Mouse (Mus musculus) hindbrain, postnatal 0 days (tissue): ENCODE measurements at regions not wholly inside any gene's neighbourhood (a gene's known extent, or its start where the extent isn't known, plus 50 kb on each side); places are given as distances from the start of the nearest gene placed in this dataset.

Experiments
- ATAC-seq: fragments of 200-750 bp; cut with Nextera tagmentation; 2 replicates; pipeline ENCODE4 v1.8.0; 2017; ENCODE audit warnings: mild to moderate bottlenecking, moderate TSS enrichment, moderate library complexity
- DNase-seq: peaks from one replicate; pipeline ENCODE4 v3.0.0-alpha.2; 2015; ENCODE audit warnings: low spot score
- H3K27ac ChIP-seq: fragments of 300-500 bp; sonication (generic); 2 replicates; pipeline ENCODE4 v1.5.1; 2014; ENCODE audit warnings: mild to moderate bottlenecking
- H3K27me3 ChIP-seq: fragments of 300-500 bp; sonication (generic); 2 replicates; pipeline ENCODE4 v1.6.1; 2014; ENCODE audit warnings: low read length, mixed read lengths; ENCODE audit not compliant: insufficient read depth
- H3K36me3 ChIP-seq: fragments of 300-500 bp; sonication (generic); 2 replicates; pipeline ENCODE4 v1.6.1; 2014; ENCODE audit warnings: low read length, mixed read lengths; ENCODE audit not compliant: insufficient read depth
- H3K4me1 ChIP-seq: fragments of 300-500 bp; sonication (generic); 2 replicates; pipeline ENCODE4 v1.6.1; 2014; ENCODE audit warnings: antibody characterized with exemption, low read length, mixed read lengths; ENCODE audit not compliant: insufficient read depth
- H3K4me2 ChIP-seq: fragments of 300-500 bp; sonication (generic); 2 replicates; pipeline ENCODE4 v1.6.1; 2014; ENCODE audit warnings: low read depth, mild to moderate bottlenecking, low read length, moderate library complexity, mixed read lengths
- H3K4me3 ChIP-seq: fragments of 300-500 bp; sonication (generic); 2 replicates; pipeline ENCODE4 v1.5.1; 2014; ENCODE audit warnings: low read length
- H3K9ac ChIP-seq: fragments of 300-500 bp; sonication (generic); replicated peaks from 2 replicates; pipeline ENCODE4 v1.6.1; 2014; ENCODE audit warnings: mild to moderate bottlenecking, low read length, moderate library complexity, mixed read lengths
- H3K9me3 ChIP-seq: fragments of 300-500 bp; sonication (generic); 2 replicates; pipeline ENCODE4 v1.6.1; 2016; ENCODE audit warnings: low read length, mixed read lengths
- CTCF ChIP-seq: IDR thresholded peaks from 2 replicates; pipeline ENCODE4 v1.5.1; 2016; ENCODE audit warnings: antibody characterized with exemption, control low read depth, low read depth
- WGBS: fragments of 180-500 bp; shearing (Covaris S2); extraction: QIAGEN DNeasy Blood & Tissue Kit; methylation state at CpG from one replicate; pipeline ENCODE4 v1.1.7; 2014; 5-methylcytosine and 5-hydroxymethylcytosine counted together

GRCm38 (mm10) chr9:33445902-33446301 lies 809.9 kb downstream of the Ets1 start:
- ATAC-seq (no peak), DNase-seq (peak; percentile 19)
- Histone ChIP-seq H3K27me3 (no peaks in the 10 kb centered on the region), H3K27ac (no peak overlapping the region), H3K4me2 (no peak overlapping the region), H3K9ac (no peak overlapping the region), H3K36me3 (no peaks in the 10 kb centered on the region), H3K4me3 (no peak overlapping the region), H3K9me3 (no peaks in the 10 kb centered on the region), H3K4me1 (no peaks in the 10 kb centered on the region)
- no peak for TF ChIP-seq CTCF
- 41% methylated on average over 1 of the region's 1 CpGs for WGBS

GRCm38 (mm10) chr9:33475106-33475505 lies 839.1 kb downstream of the Ets1 start:
- WGBS: 71% methylated on average over 2 of the region's 2 CpGs
- ATAC-seq: no peak

GRCm38 (mm10) chr9:33482845-33483540 lies 847.0 kb downstream of the Ets1 start:
- TF ChIP-seq CTCF: no peak
- Histone ChIP-seq H3K4me2 (no peak overlapping the region), H3K9me3 (no peaks in the 10 kb centered on the region), H3K27ac (no peak overlapping the region), H3K36me3 (no peaks in the 10 kb centered on the region), H3K9ac (no peak overlapping the region), H3K4me1 (no peaks in the 10 kb centered on the region), H3K27me3 (no peaks in the 10 kb centered on the region), H3K4me3 (no peak overlapping the region)
- ATAC-seq (no peak), DNase-seq (no peak)
- WGBS: 76% methylated on average over 5 of the region's 5 CpGs

More at GRCm38 (mm10) chr9:33475106-33475505, 839.1 kb downstream of the Ets1 start:
- H3K36me3 ChIP-seq: no peaks in the 10 kb centered on the region
- no peak for TF ChIP-seq CTCF
- no peaks in the 10 kb centered on the region for H3K27me3 ChIP-seq
- no peaks in the 10 kb centered on the region for H3K9me3 ChIP-seq
- H3K4me2 ChIP-seq: no peak overlapping the region
- no peak for DNase-seq
- H3K4me1 ChIP-seq: no peaks in the 10 kb centered on the region
- H3K9ac ChIP-seq: no peak overlapping the region
- no peak overlapping the region for H3K4me3 ChIP-seq
- no peak overlapping the region for H3K27ac ChIP-seq

GRCm38 (mm10) chr9:33483541-33483846 lies 847.5 kb downstream of the Ets1 start:
- ATAC-seq: no peak
- TF ChIP-seq CTCF: no peak
- Histone ChIP-seq H3K9ac (no peak overlapping the region), H3K4me1 (no peaks in the 10 kb centered on the region), H3K27ac (no peak overlapping the region), H3K9me3 (no peaks in the 10 kb centered on the region), H3K4me2 (no peak overlapping the region), H3K4me3 (no peak overlapping the region), H3K36me3 (no peaks in the 10 kb centered on the region), H3K27me3 (no peaks in the 10 kb centered on the region)
- 91% methylated on average over 2 of the region's 2 CpGs for WGBS
- DNase-seq: no peak

- DNase-seq: peak; percentile 68
- Histone ChIP-seq H3K27me3 (no peaks in the 10 kb centered on the region), H3K4me2 (no peak overlapping the region), H3K36me3 (no peaks in the 10 kb centered on the region), H3K27ac (no peak overlapping the region), H3K9me3 (no peaks in the 10 kb centered on the region), H3K9ac (no peak overlapping the region), H3K4me3 (no peak overlapping the region), H3K4me1 (no peaks in the 10 kb centered on the region)
- TF ChIP-seq CTCF: no peak
- no peak for ATAC-seq
- 48% methylated on average over 1 of the region's 1 CpGs for WGBS
Observed at GRCm38 (mm10) chr9:33533101-33533810, 897.2 kb downstream of the Ets1 start.

- no peak for ATAC-seq
- TF ChIP-seq CTCF: no peak
Observed at GRCm38 (mm10) chr9:33543301-33543700, 907.3 kb downstream of the Ets1 start.

GRCm38 (mm10) chr9:33546126-33546737 lies 910.2 kb downstream of the Ets1 start:
- no peak overlapping the region for H3K4me3 ChIP-seq
- H3K36me3 ChIP-seq: no peaks in the 10 kb centered on the region
- H3K9ac ChIP-seq: no peak overlapping the region
- no peak overlapping the region for H3K4me2 ChIP-seq
- no peaks in the 10 kb centered on the region for H3K4me1 ChIP-seq
- no peaks in the 10 kb centered on the region for H3K9me3 ChIP-seq
- ATAC-seq: no peak
- no peak for TF ChIP-seq CTCF
- H3K27ac ChIP-seq: no peak overlapping the region
- no peak for DNase-seq
- WGBS: 63% methylated on average over 4 of the region's 4 CpGs
- no peaks in the 10 kb centered on the region for H3K27me3 ChIP-seq

More at GRCm38 (mm10) chr9:33543301-33543700, 907.3 kb downstream of the Ets1 start:
- Histone ChIP-seq H3K4me2 (no peak overlapping the region), H3K27me3 (no peaks in the 10 kb centered on the region), H3K27ac (no peak overlapping the region), H3K4me1 (no peaks in the 10 kb centered on the region), H3K9me3 (no peaks in the 10 kb centered on the region), H3K9ac (no peak overlapping the region), H3K36me3 (no peaks in the 10 kb centered on the region), H3K4me3 (no peak overlapping the region)
- 42% methylated on average over 5 of the region's 5 CpGs for WGBS
- peak; percentile 43 for DNase-seq
